Mouse (Mus musculus): ENCODE measurements at regions not wholly inside any gene's neighbourhood (a gene's known extent, or its start where the extent isn't known, plus 50 kb on each side); places are given as distances from the start of the nearest gene placed in this dataset.
"Not testable (repeated sequence)": the region's sequence is repeated elsewhere in the genome, so short reads cannot be mapped to it uniquely, and the experiment has no call there.

GRCm38 (mm10) chr10:85731163-85731562, 98.1 kb upstream of the Pwp1 start:
- H3K27ac ChIP-seq (ENCODE audit: low read length); H3K4me3 ChIP-seq (ENCODE audit: low read length); ATAC-seq; H3K36me3 ChIP-seq (ENCODE audit: control insufficient read depth, insufficient read depth, low read length); H3K9ac ChIP-seq (ENCODE audit: low read depth, low read length); H3K9me3 ChIP-seq (ENCODE audit: control insufficient read depth, low read length); H3K4me1 ChIP-seq (ENCODE audit: control insufficient read depth, insufficient read depth, low read length); H3K27me3 ChIP-seq (replicated peaks; ENCODE audit: control insufficient read depth, insufficient read depth, low read length); H3K4me2 ChIP-seq (ENCODE audit: low read depth, low read length): not testable (repeated sequence)
- WGBS, result 95% methylated on average over 3 of the region's 4 CpGs

GRCm38 (mm10) chr10:85731796-85732388, 97.4 kb upstream of the Pwp1 start:
- ATAC-seq, result peak; percentile 79
- not testable (repeated sequence) for H3K27me3 ChIP-seq (replicated peaks; ENCODE audit: control insufficient read depth, insufficient read depth, low read length); H3K9me3 ChIP-seq (ENCODE audit: control insufficient read depth, low read length); H3K9ac ChIP-seq (ENCODE audit: low read depth, low read length); H3K36me3 ChIP-seq (ENCODE audit: control insufficient read depth, insufficient read depth, low read length); H3K4me3 ChIP-seq (ENCODE audit: low read length); H3K4me1 ChIP-seq (ENCODE audit: control insufficient read depth, insufficient read depth, low read length); H3K27ac ChIP-seq (ENCODE audit: low read length); H3K4me2 ChIP-seq (ENCODE audit: low read depth, low read length)
- WGBS, result 28% methylated on average over 11 of the region's 13 CpGs

- no peak overlapping the region for H3K27ac ChIP-seq (ENCODE audit: low read length)
- peaks cover 8% of the 10 kb centered on the region for H3K4me1 ChIP-seq (ENCODE audit: control insufficient read depth, insufficient read depth, low read length)
- no peak overlapping the region for H3K9ac ChIP-seq (ENCODE audit: low read depth, low read length)
- WGBS, result 77% methylated on average over 1 of the region's 1 CpGs
- no peaks in the 10 kb centered on the region for H3K9me3 ChIP-seq (ENCODE audit: control insufficient read depth, low read length)
- no peaks in the 10 kb centered on the region for H3K36me3 ChIP-seq (ENCODE audit: control insufficient read depth, insufficient read depth, low read length)
- ATAC-seq, result no peak
- no peaks in the 10 kb centered on the region for H3K27me3 ChIP-seq (replicated peaks; ENCODE audit: control insufficient read depth, insufficient read depth, low read length)
- H3K4me3 ChIP-seq (ENCODE audit: low read length), result no peak overlapping the region
- no peak overlapping the region for H3K4me2 ChIP-seq (ENCODE audit: low read depth, low read length)
Observed at GRCm38 (mm10) chr10:85737796-85738195, 91.5 kb upstream of the Pwp1 start.

DNA sequence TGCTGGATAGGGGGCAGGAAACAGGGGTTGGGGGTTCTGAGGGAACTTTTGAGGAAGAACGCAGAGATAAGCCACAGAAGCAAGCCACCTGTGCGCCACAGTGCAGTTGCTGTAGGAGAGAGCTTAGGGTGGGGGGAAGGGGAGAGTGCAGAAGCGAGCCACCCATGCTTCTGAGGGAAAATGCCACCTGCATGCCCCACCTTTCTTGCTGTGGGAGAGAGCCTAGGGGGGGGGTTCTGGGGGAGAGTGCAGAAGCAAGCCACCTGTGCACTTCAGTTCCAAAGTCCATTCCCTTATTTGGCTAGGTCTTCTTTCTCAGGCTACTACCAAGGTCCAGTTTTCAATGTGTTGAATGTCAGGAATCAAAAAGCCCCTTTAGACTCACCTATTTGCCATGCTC, 90.3 kb upstream of the Pwp1 start:
- Histone ChIP-seq H3K9me3 (ENCODE audit: control insufficient read depth, low read length) (no peaks in the 10 kb centered on the region), H3K27me3 (replicated peaks; ENCODE audit: control insufficient read depth, insufficient read depth, low read length) (no peaks in the 10 kb centered on the region), H3K9ac (ENCODE audit: low read depth, low read length) (no peak overlapping the region), H3K4me1 (ENCODE audit: control insufficient read depth, insufficient read depth, low read length) (peaks cover 8% of the 10 kb centered on the region), H3K27ac (ENCODE audit: low read length) (no peak overlapping the region; the same call in 1 of the 2 replicates), H3K4me2 (ENCODE audit: low read depth, low read length) (no peak overlapping the region), H3K36me3 (ENCODE audit: control insufficient read depth, insufficient read depth, low read length) (no peaks in the 10 kb centered on the region), H3K4me3 (ENCODE audit: low read length) (no peak overlapping the region)
- ATAC-seq, result peak; percentile 93
- WGBS, result 34% methylated on average over 3 of the region's 3 CpGs

DNA sequence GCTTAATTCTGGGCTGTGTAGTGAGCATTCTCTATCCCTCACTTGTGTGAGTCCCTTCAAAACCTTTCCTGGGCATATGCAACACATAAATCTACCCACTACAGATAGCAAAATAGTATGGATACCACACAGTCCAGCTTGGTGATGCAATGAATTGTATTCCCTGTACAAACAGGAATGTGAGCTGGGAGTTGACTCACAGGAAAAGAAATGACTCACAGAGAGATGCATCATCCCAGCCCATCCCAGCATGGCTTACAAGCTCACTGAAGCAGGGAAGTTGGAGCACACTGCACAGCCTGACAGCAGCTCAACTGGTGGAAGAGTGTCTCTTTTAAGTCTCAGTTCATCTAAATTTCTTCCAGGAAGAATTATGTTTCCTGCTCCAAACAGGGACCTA, 89.7 kb upstream of the Pwp1 start:
- H3K9me3 ChIP-seq (ENCODE audit: control insufficient read depth, low read length); H3K36me3 ChIP-seq (ENCODE audit: control insufficient read depth, insufficient read depth, low read length); H3K27me3 ChIP-seq (replicated peaks; ENCODE audit: control insufficient read depth, insufficient read depth, low read length); H3K4me1 ChIP-seq (ENCODE audit: control insufficient read depth, insufficient read depth, low read length); H3K4me3 ChIP-seq (ENCODE audit: low read length); H3K9ac ChIP-seq (ENCODE audit: low read depth, low read length); H3K4me2 ChIP-seq (ENCODE audit: low read depth, low read length): not testable (repeated sequence)
- peak; percentile 85 for ATAC-seq
- H3K27ac ChIP-seq (ENCODE audit: low read length), result peak overlapping the region; percentile 23; the same call in 1 of the 2 replicates

DNA sequence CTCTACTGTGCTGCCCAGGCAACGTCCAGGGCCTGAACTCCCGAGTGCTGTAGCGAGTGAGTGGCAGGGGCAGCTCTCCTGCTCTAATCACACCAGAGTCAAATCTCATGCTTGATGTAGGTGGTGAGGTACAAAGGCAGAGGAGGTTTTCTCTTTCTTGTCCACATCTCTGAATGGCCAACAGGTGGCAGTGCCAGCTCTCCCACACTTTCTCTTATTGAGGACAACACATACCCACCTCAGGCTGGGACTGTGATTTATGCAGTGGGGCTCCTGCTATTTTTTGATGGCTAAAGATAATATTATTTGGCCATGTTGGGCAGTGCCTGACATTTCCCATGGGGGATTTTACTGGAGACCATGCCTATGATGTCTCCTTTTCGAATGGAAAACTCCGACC, 87.3 kb upstream of the Pwp1 start:
- Histone ChIP-seq H3K9me3 (ENCODE audit: control insufficient read depth, low read length) (no peaks in the 10 kb centered on the region), H3K4me1 (ENCODE audit: control insufficient read depth, insufficient read depth, low read length) (peaks cover 8% of the 10 kb centered on the region), H3K36me3 (ENCODE audit: control insufficient read depth, insufficient read depth, low read length) (no peaks in the 10 kb centered on the region), H3K4me3 (ENCODE audit: low read length) (no peak overlapping the region), H3K4me2 (ENCODE audit: low read depth, low read length) (no peak overlapping the region), H3K27me3 (replicated peaks; ENCODE audit: control insufficient read depth, insufficient read depth, low read length) (no peaks in the 10 kb centered on the region), H3K9ac (ENCODE audit: low read depth, low read length) (no peak overlapping the region), H3K27ac (ENCODE audit: low read length) (no peak overlapping the region)
- no peak for ATAC-seq
- WGBS, result 82% methylated on average over 5 of the region's 5 CpGs

DNA sequence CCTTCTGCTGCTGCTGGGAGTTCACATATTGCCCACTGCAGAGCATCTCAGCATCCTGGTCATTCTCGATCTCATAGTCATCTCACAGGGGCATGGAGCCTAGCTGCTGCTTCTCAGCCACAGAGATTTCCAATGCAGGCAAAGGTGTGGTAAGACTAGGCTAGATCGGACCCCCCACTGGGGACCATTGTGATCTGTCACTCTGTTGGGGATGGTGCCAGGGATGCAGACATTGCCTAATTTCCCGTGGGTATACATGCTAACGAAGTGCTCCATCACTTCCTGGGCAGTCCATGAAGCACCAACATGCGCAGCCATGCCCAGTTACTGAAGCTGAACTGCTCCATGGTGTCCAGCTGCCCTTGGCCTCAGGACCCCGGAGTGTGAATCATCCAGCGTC, 83.9 kb upstream of the Pwp1 start:
- not testable (repeated sequence) for ATAC-seq; H3K9me3 ChIP-seq (ENCODE audit: control insufficient read depth, low read length); H3K4me3 ChIP-seq (ENCODE audit: low read length); H3K4me1 ChIP-seq (ENCODE audit: control insufficient read depth, insufficient read depth, low read length); H3K9ac ChIP-seq (ENCODE audit: low read depth, low read length); H3K27me3 ChIP-seq (replicated peaks; ENCODE audit: control insufficient read depth, insufficient read depth, low read length); H3K27ac ChIP-seq (ENCODE audit: low read length); H3K4me2 ChIP-seq (ENCODE audit: low read depth, low read length); H3K36me3 ChIP-seq (ENCODE audit: control insufficient read depth, insufficient read depth, low read length)
- 68% methylated on average over 7 of the region's 7 CpGs for WGBS

GRCm38 (mm10) chr10:85745818-85746217, 83.5 kb upstream of the Pwp1 start:
- H3K4me1 ChIP-seq (ENCODE audit: control insufficient read depth, insufficient read depth, low read length); H3K9ac ChIP-seq (ENCODE audit: low read depth, low read length); H3K4me2 ChIP-seq (ENCODE audit: low read depth, low read length); ATAC-seq; H3K27me3 ChIP-seq (replicated peaks; ENCODE audit: control insufficient read depth, insufficient read depth, low read length); H3K9me3 ChIP-seq (ENCODE audit: control insufficient read depth, low read length); H3K36me3 ChIP-seq (ENCODE audit: control insufficient read depth, insufficient read depth, low read length); H3K27ac ChIP-seq (ENCODE audit: low read length); H3K4me3 ChIP-seq (ENCODE audit: low read length): not testable (repeated sequence)
- WGBS, result 26% methylated on average over 4 of the region's 8 CpGs

DNA sequence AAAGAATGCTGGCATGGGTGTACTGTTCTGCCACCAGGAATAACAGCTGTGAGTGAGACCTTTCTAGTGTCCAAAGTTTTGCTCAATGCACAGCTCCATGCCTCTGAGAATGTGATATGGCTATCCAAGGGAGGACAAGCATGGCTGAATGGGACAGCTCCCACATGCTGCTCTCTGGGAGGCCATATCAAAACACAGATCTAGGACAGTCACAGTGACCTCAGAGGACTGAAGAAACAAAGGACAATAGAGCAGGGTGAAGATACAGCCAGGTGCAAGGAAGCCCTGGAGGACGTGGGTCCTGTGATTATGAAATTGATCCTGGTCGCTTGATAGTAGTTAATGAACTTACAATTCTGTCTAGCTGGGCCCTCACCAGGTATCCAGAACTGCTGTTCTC, 79.7 kb upstream of the Pwp1 start:
- ATAC-seq, result not testable (repeated sequence)

GRCm38 (mm10) chr10:85775035-85775434, 54.3 kb upstream of the Pwp1 start:
- Histone ChIP-seq H3K4me3 (ENCODE audit: low read length) (no peak overlapping the region), H3K4me1 (ENCODE audit: control insufficient read depth, insufficient read depth, low read length) (no peaks in the 10 kb centered on the region), H3K9ac (ENCODE audit: low read depth, low read length) (no peak overlapping the region), H3K27ac (ENCODE audit: low read length) (no peak overlapping the region), H3K9me3 (ENCODE audit: control insufficient read depth, low read length) (no peaks in the 10 kb centered on the region), H3K4me2 (ENCODE audit: low read depth, low read length) (no peak overlapping the region), H3K36me3 (ENCODE audit: control insufficient read depth, insufficient read depth, low read length) (no peaks in the 10 kb centered on the region), H3K27me3 (replicated peaks; ENCODE audit: control insufficient read depth, insufficient read depth, low read length) (no peaks in the 10 kb centered on the region)
- ATAC-seq, result no peak
- 89% methylated on average over 1 of the region's 1 CpGs for WGBS

More for the DNA sequence above, 79.7 kb upstream of the Pwp1 start:
- not testable (repeated sequence) for H3K36me3 ChIP-seq (ENCODE audit: control insufficient read depth, insufficient read depth, low read length); H3K27ac ChIP-seq (ENCODE audit: low read length); H3K4me3 ChIP-seq (ENCODE audit: low read length); H3K9ac ChIP-seq (ENCODE audit: low read depth, low read length); H3K4me1 ChIP-seq (ENCODE audit: control insufficient read depth, insufficient read depth, low read length); H3K27me3 ChIP-seq (replicated peaks; ENCODE audit: control insufficient read depth, insufficient read depth, low read length); H3K4me2 ChIP-seq (ENCODE audit: low read depth, low read length); H3K9me3 ChIP-seq (ENCODE audit: control insufficient read depth, low read length)
- 71% methylated on average over 2 of the region's 2 CpGs for WGBS

Measured in intestine, embryonic 16.5 days (tissue).